Mouse (Mus musculus) thymus, postnatal 0 days (tissue): ENCODE results near the gene Nkapd1. TPM values are rescaled to one million over a fixed set of nuclear protein-coding genes. Genes with fewer than 3 reads are reported as not detected.

ENCODE experiments used
- polyA plus RNA-seq: library from polyadenylated mRNA; unstranded; fragments of >200 nt; fragmentation: Nextera tagmentation; extraction: Ambion mirVana; gene quantifications from 2 replicates; pipeline ENCODE4 v1.2.1, GENCODE M21; 2015

The Nkapd1 gene
- polyA plus RNA-seq, 1 experiment from 2014 or later = 30.9 TPM

Other genes starting within 250 kb of the Nkapd1 start
- gene Plet1, start 122.9 kb downstream of the Nkapd1 start, polyA plus RNA-seq = 5.0 and 5.3 TPM in 2 replicates
- 141 and 158 TPM in 2 replicates for gene Pts, start 88.7 kb downstream of the Nkapd1 start, polyA plus RNA-seq
- 25.7 and 28.5 TPM in 2 replicates for gene Il18, start 62.6 kb downstream of the Nkapd1 start, polyA plus RNA-seq
- gene Bco2, start 62.3 kb downstream of the Nkapd1 start, polyA plus RNA-seq = 0.39 and 0.45 TPM in 2 replicates
- not detected in 2 replicates for gene Tex12, start 56.1 kb downstream of the Nkapd1 start, polyA plus RNA-seq
- 303 and 309 TPM in 2 replicates for gene Sdhd, start 13.7 kb downstream of the Nkapd1 start, polyA plus RNA-seq
- gene Timm8b, start 13.6 kb downstream of the Nkapd1 start, polyA plus RNA-seq = 282 and 312 TPM in 2 replicates
- 2.5 and 3.2 TPM in 2 replicates for gene Pih1d2, start 143 bp downstream of the Nkapd1 start, polyA plus RNA-seq
- 37.4 and 42.7 TPM in 2 replicates for gene Dlat, start 42.3 kb upstream of the Nkapd1 start, polyA plus RNA-seq
- gene Dixdc1, start 122.1 kb upstream of the Nkapd1 start, polyA plus RNA-seq = 0.91 and 1.0 TPM in 2 replicates
- 6.2 and 6.3 TPM in 2 replicates for gene 2310030G06Rik, start 129.1 kb upstream of the Nkapd1 start, polyA plus RNA-seq
- 17.2 and 17.5 TPM in 2 replicates for gene Cryab, start 133.9 kb upstream of the Nkapd1 start, polyA plus RNA-seq
- 2.0 and 2.7 TPM in 2 replicates for gene Hspb2, start 134.9 kb upstream of the Nkapd1 start, polyA plus RNA-seq
- gene Fdxacb1, start 150.8 kb upstream of the Nkapd1 start, polyA plus RNA-seq = 8.4 and 9.1 TPM in 2 replicates
- 17.2 and 19.1 TPM in 2 replicates for gene Alg9, start 157.6 kb upstream of the Nkapd1 start, polyA plus RNA-seq
- gene 1110032A03Rik, start 158.1 kb upstream of the Nkapd1 start, polyA plus RNA-seq = 33.2 and 39.6 TPM in 2 replicates
- 47.0 and 48.7 TPM in 2 replicates for gene Ppp2r1b, start 227.8 kb upstream of the Nkapd1 start, polyA plus RNA-seq